Mouse (Mus musculus) cerebellum, adult 2 months (tissue): ENCODE data around the gene Wdr62.

Experiments used
- CTCF ChIP-seq: fragments of 200-500 bp; IDR thresholded peaks from 2 replicates; pipeline ENCODE4 v1.5.1; 2011; ENCODE audit warnings: low read depth, mild to moderate bottlenecking, control low read depth, low read length, moderate library complexity, borderline replicate concordance; ENCODE audit not compliant: insufficient read depth
- POLR2A ChIP-seq: fragments of 200-500 bp; IDR thresholded peaks from 2 replicates; pipeline ENCODE4 v1.6.1; 2011; ENCODE audit warnings: low read length, control low read depth, borderline replicate concordance; ENCODE audit not compliant: insufficient read depth

DNA sequence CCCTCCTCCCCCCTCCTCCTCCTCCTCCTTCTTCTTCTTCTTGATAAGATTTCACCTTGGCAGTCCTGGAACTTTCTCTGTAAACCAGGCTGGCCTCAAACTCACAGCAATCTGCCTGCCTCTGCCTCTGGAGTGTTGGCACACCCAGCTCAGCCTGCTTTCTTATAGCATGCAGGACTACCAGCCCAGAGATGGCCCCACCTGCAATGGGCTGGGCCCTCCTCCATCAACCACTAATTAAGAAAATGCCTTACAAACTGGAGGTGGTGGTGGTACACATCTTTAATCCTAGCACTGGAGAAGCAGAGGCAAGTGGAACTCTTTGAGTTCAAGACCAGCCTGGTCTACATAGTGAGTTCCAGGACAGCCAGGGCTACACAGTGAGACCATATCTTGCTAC, 46.2 kb upstream of the Wdr62 start:
- TF ChIP-seq CTCF (no peak), POLR2A (no peak)
